Mouse (Mus musculus): ENCODE data around the gene Osbpl10.

DNA sequence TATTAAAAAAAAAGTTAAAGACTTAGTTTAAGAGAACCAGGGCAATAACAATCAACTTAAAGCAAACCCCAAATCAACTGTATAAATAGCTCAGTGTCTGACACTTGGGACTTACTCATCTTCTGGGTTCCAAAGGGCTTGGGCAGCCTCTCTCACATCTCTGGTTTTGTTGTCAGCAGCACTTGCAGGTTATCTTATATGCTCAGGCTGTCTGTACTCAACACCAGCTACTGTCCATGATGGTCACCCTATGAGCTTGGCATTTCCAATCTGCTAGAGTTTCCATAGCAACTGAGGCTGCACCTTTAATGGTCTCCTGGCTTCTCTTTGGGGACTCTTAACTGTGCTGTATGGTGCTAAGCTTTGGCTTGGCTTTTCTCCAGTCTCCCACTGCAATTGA, 259.6 kb downstream of the Osbpl10 start:
- TF ChIP-seq POLR2A (IDR thresholded peaks at IDR 0.05; ENCODE audit: low read depth, low read length) (no peak), CTCF (IDR thresholded peaks at IDR 0.05; ENCODE audit: extremely low read depth, insufficient read length, insufficient replicate concordance, low read depth, low read length) (no peak)

Data from small intestine, adult 2 months (tissue).